Mouse (Mus musculus) urinary bladder, postnatal 25 days (tissue): ENCODE measurements around the gene St3gal6.

Source experiments
- DNase-seq: peaks from one replicate; pipeline ENCODE4 v3.0.0; 2022; ENCODE audit warnings: low spot score

The St3gal6 gene

DNA sequence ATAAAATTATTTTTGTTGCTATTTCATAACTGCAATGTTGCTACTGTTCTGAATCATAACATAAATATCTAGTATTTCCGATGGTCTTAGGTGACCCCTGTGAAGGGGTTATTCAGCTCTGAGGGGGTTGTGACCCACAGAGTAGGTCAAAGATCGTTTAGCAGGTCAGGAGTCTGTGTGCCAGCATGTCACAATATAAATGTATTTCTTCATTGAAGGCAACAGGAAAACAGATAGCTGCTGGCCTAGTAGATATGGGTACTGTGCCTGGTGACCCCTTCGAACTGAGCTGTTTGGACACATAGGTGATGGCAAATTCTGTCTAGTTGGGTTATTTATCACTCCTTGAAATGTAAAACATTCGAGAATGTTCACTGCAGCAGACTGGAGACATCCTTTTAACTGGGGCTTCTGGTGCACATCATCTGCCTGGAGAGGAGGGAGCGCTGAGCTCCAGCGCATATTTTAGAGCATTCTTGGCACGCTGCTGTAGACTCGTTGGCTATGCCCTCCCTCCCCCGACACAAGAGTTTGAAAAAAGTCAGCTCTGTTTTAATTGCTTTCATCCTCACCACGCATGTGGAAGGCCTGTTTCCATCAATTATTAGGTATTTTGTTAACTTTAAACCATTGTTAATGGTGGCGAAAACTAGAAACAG lies 102.2 kb downstream of the St3gal6 start:
- DNase-seq: no peak
